Mouse (Mus musculus) testis, adult 2 months (tissue): Measurements from ENCODE around the gene Kif28. TPM values are rescaled to one million over a fixed set of nuclear protein-coding genes. Genes with fewer than 3 reads are reported as not detected.
A peak's percentile ranks its signal among the peaks of the same experiment; 100 is the strongest.
"Not testable (repeated sequence)": the region's sequence is repeated elsewhere in the genome, so short reads cannot be mapped to it uniquely, and the experiment has no call there.

Experiments used
- H3K27ac ChIP-seq: fragments of 200-500 bp; 2 replicates; pipeline ENCODE4 v1.5.1; 2012; ENCODE audit warnings: low read depth, low read length; ENCODE audit not compliant: control insufficient read depth, insufficient read depth
- H3K27me3 ChIP-seq: fragments of 200-500 bp; 2 replicates; pipeline ENCODE4 v1.6.1; 2012; ENCODE audit warnings: mild to moderate bottlenecking, low read length, moderate library complexity; ENCODE audit not compliant: control insufficient read depth, insufficient read depth
- H3K36me3 ChIP-seq: fragments of 200-500 bp; 2 replicates; pipeline ENCODE4 v1.6.1; 2012; ENCODE audit warnings: mild to moderate bottlenecking, low read length; ENCODE audit not compliant: control insufficient read depth, insufficient read depth
- H3K4me1 ChIP-seq: fragments of 200-500 bp; 2 replicates; pipeline ENCODE4 v1.6.1; 2012; ENCODE audit warnings: low read length; ENCODE audit not compliant: control insufficient read depth, insufficient read depth
- H3K4me3 ChIP-seq: fragments of 200-500 bp; 2 replicates; pipeline ENCODE4 v1.5.1; 2012; ENCODE audit warnings: low read depth, mild to moderate bottlenecking, low read length, moderate library complexity, mixed read lengths; ENCODE audit not compliant: control insufficient read depth
- CTCF ChIP-seq: fragments of 200-500 bp; IDR thresholded peaks from 2 replicates; pipeline ENCODE4 v1.5.1; 2012; ENCODE audit warnings: low read depth, mild to moderate bottlenecking, inconsistent platforms, low read length, moderate library complexity; ENCODE audit not compliant: control insufficient read depth, insufficient read depth, insufficient replicate concordance
- POLR2A ChIP-seq: fragments of 200-500 bp; IDR thresholded peaks from 2 replicates; pipeline ENCODE4 v1.6.1; 2012; ENCODE audit warnings: low read depth, mild to moderate bottlenecking, inconsistent platforms, low read length, moderate library complexity; ENCODE audit not compliant: control insufficient read depth
- polyA plus RNA-seq: library from polyadenylated mRNA; depleted of rRNA; stranded (reverse); fragments of >200 nt; gene quantifications from 2 replicates; pipeline ENCODE4 v1.2.3, GENCODE M21; 2012; rRNA removed

Kif28 gene
- polyA plus RNA-seq, 1 experiment, result 0.07 TPM

- Histone ChIP-seq H3K36me3 (no peaks in the 10 kb centered on the region), H3K4me3 (no peak overlapping the region), H3K4me1 (peaks cover 2% of the 10 kb centered on the region; the same call in 1 of the 2 replicates), H3K27me3 (no peaks in the 10 kb centered on the region), H3K27ac (no peak overlapping the region)
- no peak for TF ChIP-seq POLR2A
- TF ChIP-seq CTCF, result no peak
These were observed 82.0 kb downstream of the Kif28 start for GRCm38 (mm10) chr1:179663065-179663464.

- H3K27me3 ChIP-seq, result no peaks in the 10 kb centered on the region
- H3K4me3 ChIP-seq, result no peak overlapping the region
- no peaks in the 10 kb centered on the region; the same call in 1 of the 2 replicates for H3K4me1 ChIP-seq
- no peak overlapping the region for H3K27ac ChIP-seq
- TF ChIP-seq POLR2A, result no peak
- H3K36me3 ChIP-seq, result no peaks in the 10 kb centered on the region
These were observed 93.8 kb downstream of the Kif28 start for GRCm38 (mm10) chr1:179651224-179651623.

GRCm38 (mm10) chr1:179650284-179650683 lies 94.8 kb downstream of the Kif28 start:
- Histone ChIP-seq H3K4me1 (peaks cover 3% of the 10 kb centered on the region), H3K4me3 (no peak overlapping the region), H3K27me3 (no peaks in the 10 kb centered on the region), H3K36me3 (no peaks in the 10 kb centered on the region), H3K27ac (no peak overlapping the region)
- TF ChIP-seq POLR2A (no peak), CTCF (no peak)

- no peak overlapping the region for H3K27ac ChIP-seq
- peaks cover 6% of the 10 kb centered on the region for H3K4me1 ChIP-seq
- H3K4me3 ChIP-seq, result no peak overlapping the region
- H3K36me3 ChIP-seq, result no peaks in the 10 kb centered on the region
- TF ChIP-seq POLR2A (no peak), CTCF (no peak)
- no peaks in the 10 kb centered on the region for H3K27me3 ChIP-seq
These were observed 95.7 kb downstream of the Kif28 start for GRCm38 (mm10) chr1:179649324-179649723.

GRCm38 (mm10) chr1:179648678-179649077 lies 96.4 kb downstream of the Kif28 start:
- H3K27ac ChIP-seq, H3K36me3 ChIP-seq, H3K4me1 ChIP-seq, H3K27me3 ChIP-seq, H3K4me3 ChIP-seq: not testable (repeated sequence)

GRCm38 (mm10) chr1:179645980-179646268 lies 99.1 kb downstream of the Kif28 start:
- Histone ChIP-seq H3K27me3 (no peaks in the 10 kb centered on the region), H3K4me3 (peak overlapping the region; percentile 51), H3K4me1 (peaks cover 6% of the 10 kb centered on the region), H3K27ac (no peak overlapping the region), H3K36me3 (no peaks in the 10 kb centered on the region)
- TF ChIP-seq CTCF (no peak), POLR2A (no peak)

Other genes with a start within 250 kb of the Kif28 start
- gene Smyd3, start 227.2 kb downstream of the Kif28 start, polyA plus RNA-seq, result 2.0 and 2.4 TPM in 2 replicates
- gene Tfb2m, start 199.0 kb downstream of the Kif28 start, polyA plus RNA-seq, result 4.9 and 6.7 TPM in 2 replicates
- 10.3 and 11.0 TPM in 2 replicates for gene Cnst, start 198.9 kb downstream of the Kif28 start, polyA plus RNA-seq
- gene Sccpdh, start 77.1 kb downstream of the Kif28 start, polyA plus RNA-seq, result 196 and 222 TPM in 2 replicates
- 6.2 and 7.2 TPM in 2 replicates for gene Gm10518, start 58.1 kb upstream of the Kif28 start, polyA plus RNA-seq
- gene Ahctf1, start 58.4 kb upstream of the Kif28 start, polyA plus RNA-seq, result 27.0 and 30.6 TPM in 2 replicates
- gene Cdc42bpa, start 215.2 kb upstream of the Kif28 start, polyA plus RNA-seq, result 8.3 and 9.1 TPM in 2 replicates